Mouse (Mus musculus): ENCODE data around the gene Cers6.

The Cers6 gene

GRCm38 (mm10) chr2:68879071-68879651, 17.9 kb downstream of the Cers6 start:
- DNase-seq (ENCODE audit: extremely low read depth, low read depth, low spot score), result no peak

GRCm38 (mm10) chr2:68884573-68884972, 23.3 kb downstream of the Cers6 start:
- no peak for DNase-seq (ENCODE audit: extremely low read depth, low read depth, low spot score)

- no peak for DNase-seq (ENCODE audit: extremely low read depth, low read depth, low spot score)
Measured at GRCm38 (mm10) chr2:68885206-68885605, 24.0 kb downstream of the Cers6 start.

GRCm38 (mm10) chr2:68885766-68886496, 24.7 kb downstream of the Cers6 start:
- no peak for DNase-seq (ENCODE audit: extremely low read depth, low read depth, low spot score)

GRCm38 (mm10) chr2:68886661-68887060, 25.4 kb downstream of the Cers6 start:
- DNase-seq (ENCODE audit: extremely low read depth, low read depth, low spot score), result no peak

- DNase-seq (ENCODE audit: extremely low read depth, low read depth, low spot score), result no peak
Measured at GRCm38 (mm10) chr2:68888094-68888705, 27.0 kb downstream of the Cers6 start.

- DNase-seq (ENCODE audit: extremely low read depth, low read depth, low spot score), result no peak
Measured at GRCm38 (mm10) chr2:68889661-68890170, 28.5 kb downstream of the Cers6 start.

- DNase-seq (ENCODE audit: extremely low read depth, low read depth, low spot score), result no peak
Measured at GRCm38 (mm10) chr2:68892476-68892875, 31.2 kb downstream of the Cers6 start.

- no peak for DNase-seq (ENCODE audit: extremely low read depth, low read depth, low spot score)
Measured at GRCm38 (mm10) chr2:68895044-68895764, 34.0 kb downstream of the Cers6 start.

- DNase-seq (ENCODE audit: extremely low read depth, low read depth, low spot score), result peak; percentile 47
Measured at GRCm38 (mm10) chr2:68896196-68896595, 35.0 kb downstream of the Cers6 start.

- no peak for DNase-seq (ENCODE audit: extremely low read depth, low read depth, low spot score)
Measured at GRCm38 (mm10) chr2:68899770-68900521, 38.7 kb downstream of the Cers6 start.

GRCm38 (mm10) chr2:68900640-68901378, 39.6 kb downstream of the Cers6 start:
- no peak for DNase-seq (ENCODE audit: extremely low read depth, low read depth, low spot score)

- no peak for DNase-seq (ENCODE audit: extremely low read depth, low read depth, low spot score)
Measured at GRCm38 (mm10) chr2:68901708-68902107, 40.5 kb downstream of the Cers6 start.

GRCm38 (mm10) chr2:68902546-68902945, 41.3 kb downstream of the Cers6 start:
- DNase-seq (ENCODE audit: extremely low read depth, low read depth, low spot score), result no peak

- no peak for DNase-seq (ENCODE audit: extremely low read depth, low read depth, low spot score)
Measured at GRCm38 (mm10) chr2:68906921-68907320, 45.7 kb downstream of the Cers6 start.

- no peak for DNase-seq (ENCODE audit: extremely low read depth, low read depth, low spot score)
Measured at GRCm38 (mm10) chr2:68907721-68908463, 46.7 kb downstream of the Cers6 start.

GRCm38 (mm10) chr2:68910727-68911126, 49.5 kb downstream of the Cers6 start:
- DNase-seq (ENCODE audit: extremely low read depth, low read depth, low spot score), result no peak

GRCm38 (mm10) chr2:68911587-68912483, 50.6 kb downstream of the Cers6 start:
- DNase-seq (ENCODE audit: extremely low read depth, low read depth, low spot score), result no peak
